Mouse (Mus musculus) embryo, embryonic 10.5 days (tissue): ENCODE measurements around the gene Suco.

Experiments
- DNase-seq: peaks from one replicate; pipeline ENCODE4 v3.0.0-alpha.2; 2015; ENCODE audit warnings: low spot score

Gene Suco

DNA sequence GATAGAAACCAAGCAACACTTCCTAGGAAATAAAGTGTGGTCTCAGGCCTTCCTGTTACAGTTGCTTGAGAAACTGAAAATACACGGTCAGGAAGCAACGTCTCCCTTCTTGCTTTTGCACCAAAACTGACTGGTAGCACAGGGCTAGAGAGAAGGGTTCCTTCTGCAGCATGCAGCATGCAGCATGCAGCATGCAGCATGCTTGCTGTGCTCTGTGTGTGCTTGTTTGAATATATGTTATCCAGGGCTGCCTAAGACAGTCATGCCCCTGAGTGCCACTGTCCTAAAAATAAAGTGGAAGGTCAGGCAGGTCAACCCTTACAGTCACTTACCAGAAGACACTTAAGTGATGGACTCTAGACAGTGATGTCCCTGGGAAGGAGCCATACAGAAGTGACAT is 17.6 kb upstream of the Suco start:
- DNase-seq: no peak

DNA sequence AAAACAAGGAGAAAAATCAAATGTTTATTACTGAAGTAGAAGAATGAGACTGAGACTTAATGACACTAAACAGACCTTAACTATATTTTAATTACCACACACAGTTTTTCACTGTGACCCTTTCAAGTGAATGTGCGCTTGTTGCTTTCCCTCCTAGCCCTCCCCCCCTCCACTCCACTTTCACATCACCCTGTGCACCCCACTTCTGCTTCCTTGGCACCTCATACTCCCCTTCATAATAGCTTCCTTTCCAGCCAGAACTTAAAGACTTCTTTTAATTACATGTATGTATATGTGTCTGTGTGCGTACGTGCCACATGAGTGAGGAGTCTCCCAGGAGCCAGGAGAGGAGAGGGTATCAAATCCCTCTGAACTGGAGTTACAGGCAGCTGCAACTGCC is 12.3 kb upstream of the Suco start:
- DNase-seq: no peak

DNA sequence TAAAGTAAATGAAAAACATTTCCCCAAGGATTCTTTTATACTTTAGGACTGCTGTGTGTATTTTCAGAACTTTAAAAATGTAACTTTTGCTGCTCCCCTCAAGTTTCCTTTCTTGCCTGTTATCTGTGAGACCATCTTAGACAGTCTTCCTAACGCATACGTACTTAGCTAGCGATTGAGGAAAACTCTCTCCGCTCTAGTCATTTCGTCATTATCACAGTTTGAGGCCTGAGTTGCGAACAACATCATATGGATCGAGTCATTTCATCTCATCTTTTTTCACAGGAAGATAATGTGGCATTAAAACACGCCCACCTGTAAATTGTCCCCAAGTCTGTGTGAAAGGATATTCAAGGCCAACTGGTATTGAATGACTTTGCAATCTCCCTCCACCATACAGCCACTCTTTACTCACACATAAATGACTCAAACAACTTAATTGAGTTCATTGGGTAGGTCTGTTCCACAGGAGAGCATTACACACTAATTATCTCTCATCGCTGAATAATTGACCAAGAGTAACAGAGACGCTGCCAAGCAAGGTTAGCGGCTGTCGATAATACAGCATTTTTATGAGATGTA is 11.3 kb upstream of the Suco start:
- no peak for DNase-seq

DNA sequence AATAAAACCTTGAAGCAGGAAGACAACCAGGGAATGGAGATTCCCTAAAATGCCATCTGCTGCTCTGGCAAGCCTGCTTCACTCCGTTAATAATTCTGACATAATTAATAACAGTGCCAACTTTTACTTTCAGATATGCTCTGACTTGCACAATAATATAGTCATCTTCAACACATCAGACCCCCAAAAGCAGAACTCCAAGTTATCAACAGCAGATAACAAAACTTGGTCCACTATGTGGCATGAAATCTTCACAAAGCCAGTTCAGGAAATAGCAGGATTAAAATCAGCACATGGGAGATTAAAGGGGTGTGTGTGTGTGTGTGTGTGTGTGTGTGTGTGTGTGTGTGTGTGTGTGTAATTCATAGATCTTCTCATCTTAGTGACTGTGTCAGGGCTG is 9.3 kb upstream of the Suco start:
- no peak for DNase-seq

DNA sequence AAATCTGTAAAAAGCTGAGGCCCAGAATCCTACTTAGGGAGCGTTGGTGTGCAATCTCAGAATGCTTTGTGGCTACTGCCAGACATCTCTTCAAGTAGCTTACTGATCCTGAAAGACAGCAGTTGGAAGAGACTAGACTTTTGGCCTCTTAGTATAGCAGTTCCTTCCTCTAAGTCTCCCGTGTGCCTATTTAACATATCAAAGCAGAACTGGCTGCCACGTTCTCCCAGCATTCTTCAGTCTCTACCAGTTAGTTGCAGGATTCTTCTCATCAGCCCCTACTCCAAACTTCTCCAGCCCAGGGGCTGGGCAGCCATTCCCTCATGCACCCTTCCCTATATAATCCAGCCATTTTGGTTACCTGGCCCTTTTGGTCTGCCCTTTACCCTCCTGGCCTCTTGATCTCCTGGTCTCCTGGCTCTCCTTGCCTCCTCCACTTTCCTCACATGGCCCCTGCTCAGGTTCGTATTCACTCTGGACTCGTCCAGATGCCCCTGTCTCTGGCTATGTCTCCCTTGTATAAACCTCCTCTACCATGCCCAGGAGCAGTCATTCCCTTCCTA is 1.2 kb upstream of the Suco start:
- DNase-seq: no peak

DNA sequence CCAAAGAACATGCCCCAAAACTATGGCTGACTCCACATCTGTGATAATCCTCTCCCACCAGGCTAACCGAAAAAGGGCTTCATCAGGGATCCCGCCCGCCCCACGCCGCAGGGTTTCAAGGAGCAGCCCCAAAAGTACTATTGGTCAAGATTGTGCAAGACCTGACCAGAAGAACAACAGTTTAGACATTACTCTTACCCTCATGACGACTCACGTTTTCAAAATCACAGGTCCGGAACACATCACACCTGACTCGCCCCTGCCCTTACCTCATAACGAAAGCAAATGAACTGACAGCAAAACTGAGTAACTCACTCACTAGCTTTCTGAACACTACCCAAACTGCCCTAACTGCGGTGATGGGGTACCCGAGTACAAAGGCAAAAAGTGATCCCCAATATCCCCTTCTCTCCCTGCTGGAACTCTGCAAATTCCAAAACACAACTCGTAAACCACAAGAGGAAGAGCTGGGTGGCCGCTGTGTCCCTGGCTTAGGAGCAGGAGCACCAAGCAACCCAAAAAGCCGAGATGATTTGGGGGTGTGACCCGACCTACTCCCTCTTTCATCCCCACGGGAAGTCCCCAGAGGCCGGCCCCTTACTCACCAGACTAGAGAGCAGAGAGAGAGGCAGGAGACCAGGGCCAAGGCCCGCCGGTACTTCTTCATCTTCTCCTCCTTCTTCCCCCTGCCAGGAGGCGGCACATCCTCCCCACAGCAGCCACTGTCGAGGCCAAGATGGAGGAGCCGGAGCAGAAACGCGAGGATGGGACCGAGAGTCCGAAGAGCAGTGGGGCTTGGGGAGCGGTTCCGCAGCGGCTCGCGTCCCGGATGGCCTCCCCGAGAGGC is 553 bp downstream of the Suco start:
- DNase-seq: peak; percentile 67

DNA sequence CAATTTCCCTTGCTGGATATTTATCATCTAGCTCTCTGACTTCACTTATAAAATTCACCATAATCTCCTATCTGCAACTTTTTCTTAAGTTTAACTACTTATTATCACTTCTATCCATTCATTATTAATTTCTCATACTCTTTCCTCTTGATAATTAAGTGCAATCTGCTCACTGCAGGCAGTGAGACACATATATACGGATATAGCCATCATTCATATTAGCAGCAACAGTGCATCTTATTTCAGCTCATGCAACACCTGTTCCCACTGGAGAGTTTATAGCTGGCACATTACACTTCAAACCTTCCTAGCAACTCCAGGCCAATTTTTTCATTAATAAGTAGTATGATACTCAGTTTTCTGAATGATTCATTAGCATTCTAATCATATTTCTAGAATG is 7.1 kb downstream of the Suco start:
- no peak for DNase-seq

DNA sequence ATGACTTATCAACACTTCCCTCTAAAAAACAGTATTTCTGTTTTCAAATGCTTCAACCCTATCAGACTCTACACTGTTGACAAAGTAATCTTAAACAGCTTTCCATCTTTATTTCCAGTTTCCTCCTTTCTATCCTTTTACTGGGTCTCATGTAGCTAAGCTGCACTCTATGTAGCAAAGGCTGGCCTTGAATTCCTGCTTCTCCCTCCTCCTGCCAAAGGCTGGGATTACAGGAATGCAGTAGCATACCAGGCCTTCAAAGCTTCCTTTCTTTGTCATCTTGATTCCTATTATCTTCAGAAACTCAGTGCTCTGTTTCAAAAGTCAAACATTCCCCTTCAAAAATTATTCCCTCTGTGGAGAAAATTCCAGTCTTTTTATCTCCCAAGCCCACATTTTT is 8.1 kb downstream of the Suco start:
- no peak for DNase-seq

DNA sequence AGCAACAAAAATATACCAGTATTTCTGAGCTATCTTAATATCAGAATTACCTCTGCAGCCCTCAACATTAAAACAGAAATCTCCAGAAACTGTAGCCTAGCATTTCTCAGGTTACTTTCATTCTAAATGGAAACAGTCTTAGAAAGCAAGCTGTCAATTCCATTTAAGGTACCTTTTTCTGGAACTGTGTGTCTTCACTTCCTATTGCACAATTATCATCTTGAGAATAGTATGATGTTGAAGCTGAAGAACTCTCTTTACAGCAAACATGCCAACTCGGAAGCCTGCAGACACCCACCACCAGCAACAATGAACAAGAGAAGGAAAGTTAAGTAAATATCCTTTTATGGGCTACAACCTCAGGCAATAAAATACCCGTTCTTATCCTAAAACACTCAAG is 12.7 kb downstream of the Suco start:
- no peak for DNase-seq

DNA sequence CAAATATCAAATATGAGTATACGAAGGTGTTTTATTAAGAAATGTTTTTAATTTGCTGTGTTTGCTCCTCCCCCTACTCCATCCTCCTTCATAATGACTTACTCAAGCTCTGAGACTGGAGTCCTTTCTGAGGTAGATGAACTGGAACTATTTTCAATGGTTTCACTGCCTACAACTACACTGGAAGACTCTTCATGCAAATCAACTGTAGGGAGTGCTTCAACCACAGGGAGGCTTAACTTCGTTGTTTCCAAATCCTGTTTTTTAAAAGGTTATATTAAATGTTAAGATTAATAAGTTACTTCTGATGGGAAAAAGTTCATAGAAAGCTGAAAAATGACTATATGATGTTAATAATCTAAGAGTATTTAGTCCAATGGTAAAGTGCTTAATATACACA is 17.2 kb downstream of the Suco start:
- DNase-seq: no peak

DNA sequence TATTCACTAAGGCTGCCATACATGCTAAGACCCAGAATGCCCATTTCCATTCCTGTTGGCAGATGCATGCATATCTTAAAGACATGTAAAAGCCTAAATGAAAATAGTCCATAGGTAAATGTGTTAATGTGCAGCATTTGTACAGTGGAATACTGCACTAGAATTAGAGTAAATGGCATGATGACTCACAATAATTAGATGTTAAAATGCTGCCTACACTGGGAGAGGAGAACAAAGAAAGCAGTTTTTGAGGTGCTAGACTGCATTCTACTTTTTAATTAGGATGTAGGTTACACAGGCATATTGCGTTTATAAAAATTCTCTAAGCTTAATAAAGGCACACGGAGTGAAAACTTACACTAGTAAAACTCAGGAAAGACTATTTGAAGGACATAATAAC is 49.8 kb downstream of the Suco start:
- DNase-seq: no peak

DNA sequence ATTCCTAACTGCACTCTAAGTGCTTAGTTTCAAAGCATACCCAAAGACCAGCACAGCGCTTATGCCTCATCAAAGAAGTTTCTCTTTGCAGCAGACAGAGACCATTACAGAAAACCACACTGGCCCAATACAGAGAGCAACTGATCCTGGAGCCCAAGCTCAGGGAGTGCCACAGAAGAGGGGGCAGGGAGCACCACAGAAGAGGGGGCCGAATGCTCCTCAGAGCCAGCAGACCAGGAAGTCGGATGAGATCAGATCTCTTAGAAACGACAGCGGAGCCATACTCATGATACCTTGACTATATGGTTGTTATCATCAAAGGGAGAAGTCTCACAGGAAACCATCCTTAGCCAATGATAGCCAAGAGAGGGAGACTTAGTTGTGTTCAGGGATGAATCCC is 67.1 kb downstream of the Suco start:
- DNase-seq: no peak

DNA sequence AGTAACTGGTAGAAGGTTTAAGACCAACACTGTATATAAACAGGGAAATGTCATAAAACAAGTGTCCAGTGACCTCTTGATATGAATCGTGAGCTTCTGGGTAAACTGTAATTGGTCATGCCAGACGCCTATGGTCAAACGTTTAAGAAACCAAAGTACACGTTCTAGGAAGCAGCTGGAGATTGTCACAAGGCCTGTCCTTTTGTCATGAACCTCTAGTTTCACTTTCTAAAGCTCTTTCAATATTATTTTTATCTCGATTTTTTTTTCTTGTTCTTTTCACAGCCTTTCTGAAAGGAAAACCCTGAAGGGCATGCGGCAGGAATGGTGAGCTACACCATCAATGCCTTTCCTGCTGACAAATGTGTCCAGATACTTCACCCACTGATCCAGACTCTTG is 67.5 kb downstream of the Suco start:
- no peak for DNase-seq

DNA sequence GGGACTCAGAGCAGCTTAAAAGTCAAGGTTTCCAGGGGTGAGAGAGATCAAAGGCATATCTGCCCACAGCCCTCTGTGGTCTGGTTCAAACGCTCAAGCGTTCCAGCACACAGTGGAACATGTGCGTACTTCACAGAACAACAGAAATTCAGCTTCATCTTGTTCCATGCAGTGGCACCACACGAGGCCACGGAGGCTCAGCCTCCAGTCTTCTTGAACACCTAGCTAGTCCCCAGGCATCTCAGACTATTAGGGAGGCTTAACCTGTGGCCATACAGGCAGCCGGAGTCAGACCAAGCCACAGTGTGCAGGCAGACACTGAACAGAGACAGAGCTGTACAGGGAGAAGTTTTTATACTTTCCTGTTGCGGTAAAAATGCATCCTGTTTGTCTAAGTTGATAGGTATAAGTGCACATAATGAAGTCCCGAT is 71.9 kb downstream of the Suco start:
- no peak for DNase-seq

DNA sequence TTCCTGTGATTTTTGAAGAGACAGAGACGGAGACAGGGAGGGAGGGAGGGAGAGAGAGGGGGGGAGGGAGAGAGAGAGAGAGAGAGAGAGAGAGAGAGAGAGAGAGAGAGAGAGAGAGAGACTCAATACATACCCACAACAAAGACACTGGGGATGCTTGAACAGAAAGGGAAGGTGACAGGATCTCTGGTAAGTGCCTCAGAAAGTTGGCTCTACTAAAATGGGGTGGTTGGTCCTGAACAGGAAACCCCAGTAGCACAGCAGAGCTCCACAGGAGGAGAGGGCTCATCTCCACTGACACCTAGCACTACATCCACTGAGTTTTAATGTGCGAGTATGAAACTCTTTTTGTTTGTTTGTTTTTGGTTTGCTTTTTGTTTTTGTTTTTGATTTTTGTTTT is 75.2 kb downstream of the Suco start:
- DNase-seq: no peak

DNA sequence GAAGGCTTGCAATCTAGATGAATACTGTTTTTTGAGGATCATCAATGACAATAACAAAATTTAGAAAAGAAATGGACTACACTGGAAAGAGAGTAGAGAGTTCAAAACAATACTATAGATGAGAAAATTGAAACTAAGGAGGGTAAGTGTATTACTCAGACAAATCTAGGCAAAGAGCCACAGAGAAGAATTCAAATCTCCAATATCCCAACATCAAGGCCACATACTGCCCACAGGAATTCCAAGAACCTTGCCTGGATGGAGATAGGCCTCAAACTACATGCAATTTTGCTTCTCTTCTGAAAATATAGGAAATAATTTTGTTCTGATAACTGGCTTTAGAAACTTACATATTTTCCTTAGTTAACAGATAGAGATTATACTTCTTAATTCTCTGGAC is 76.2 kb downstream of the Suco start:
- no peak for DNase-seq

DNA sequence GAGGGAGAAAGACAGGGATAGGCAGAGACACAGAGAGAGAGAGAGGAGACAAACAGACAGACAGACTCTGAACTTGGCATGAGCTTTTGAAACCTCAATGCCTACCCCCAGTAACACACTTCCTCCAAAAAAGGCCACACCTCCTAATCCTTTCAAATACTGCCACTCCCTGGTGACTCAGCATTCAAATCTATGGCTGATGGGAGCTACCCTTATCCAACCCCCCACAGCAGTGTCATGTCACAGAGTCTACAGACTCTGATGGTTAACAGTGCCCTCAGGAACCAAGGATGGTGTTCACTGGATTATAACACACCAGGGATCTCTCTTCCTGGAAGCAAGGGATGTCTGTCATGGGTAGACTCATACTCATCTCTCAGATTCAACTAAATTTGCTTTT is 76.7 kb downstream of the Suco start:
- DNase-seq: no peak

DNA sequence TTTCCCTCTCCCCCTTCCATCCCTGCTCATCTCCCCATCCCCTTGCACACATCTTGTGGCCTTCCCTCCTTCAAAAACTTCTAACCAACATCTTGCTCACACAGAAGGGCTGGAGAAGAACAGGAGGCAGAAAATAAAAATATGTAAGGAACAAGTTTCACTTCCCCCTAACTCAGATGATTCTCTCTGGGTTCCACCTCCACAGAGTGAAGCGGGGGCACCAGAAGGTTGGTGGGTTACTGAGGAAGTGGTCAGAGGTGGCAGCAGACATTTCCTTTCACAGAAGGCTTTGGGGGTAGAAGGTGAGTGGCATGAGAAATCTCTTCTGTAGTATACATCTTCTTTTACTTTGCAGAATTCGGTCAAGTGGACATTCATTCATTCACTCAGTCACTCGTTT is 77.6 kb downstream of the Suco start:
- DNase-seq: no peak

DNA sequence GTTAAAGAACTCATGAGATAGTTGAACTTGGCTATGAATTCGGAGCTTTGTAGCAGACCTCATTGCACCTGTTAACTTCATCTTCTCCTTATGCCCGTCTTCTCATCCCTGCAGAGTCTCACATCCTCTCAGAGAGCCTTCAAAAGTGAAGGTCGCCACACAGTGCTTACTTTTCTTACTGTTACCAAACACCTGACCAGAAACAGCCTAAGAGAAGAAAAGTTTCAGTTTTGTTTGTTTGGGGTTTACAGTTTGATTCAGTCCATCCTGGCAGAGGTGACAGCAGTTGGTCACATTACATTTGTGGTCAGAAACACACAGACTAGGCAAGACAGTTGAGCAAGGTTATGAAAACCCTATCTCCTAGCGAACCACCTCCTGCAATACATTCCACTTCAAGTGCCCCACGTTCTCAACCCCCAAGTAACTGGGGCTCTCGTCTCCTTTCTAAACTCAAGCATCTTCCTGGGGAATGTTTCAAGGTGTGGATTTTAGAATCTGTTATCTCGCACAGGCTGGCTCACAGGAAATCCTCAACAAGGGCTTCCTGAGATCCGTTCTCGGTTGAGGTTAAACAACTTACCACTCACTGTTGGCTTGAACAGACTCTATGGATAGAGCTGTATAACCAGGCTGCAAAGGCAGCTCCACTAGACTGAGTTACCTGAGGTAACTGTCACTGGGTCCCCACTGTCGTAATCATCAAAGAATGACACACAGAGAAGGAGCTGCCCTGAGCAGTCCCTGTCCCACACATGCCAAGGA is 81.9 kb downstream of the Suco start:
- DNase-seq: no peak

DNA sequence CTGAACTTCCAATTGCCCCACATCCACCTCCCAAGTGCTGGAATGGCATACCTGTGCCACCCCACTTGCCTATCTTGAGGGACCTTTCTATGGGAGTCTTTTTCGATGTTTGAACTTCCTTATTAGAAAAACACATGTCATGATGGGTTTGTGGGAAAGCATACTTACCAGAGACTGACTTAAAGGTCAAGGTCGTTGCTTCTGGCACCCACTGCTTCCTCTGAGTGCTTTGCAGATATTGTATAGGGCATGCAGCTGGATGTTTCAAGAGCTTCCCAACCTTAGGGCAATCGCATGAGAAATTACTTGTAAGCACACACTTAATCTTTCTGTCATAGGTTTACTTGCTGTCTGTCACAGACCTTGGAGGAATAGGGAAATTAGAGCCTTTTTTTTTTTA is 83.2 kb downstream of the Suco start:
- no peak for DNase-seq

DNA sequence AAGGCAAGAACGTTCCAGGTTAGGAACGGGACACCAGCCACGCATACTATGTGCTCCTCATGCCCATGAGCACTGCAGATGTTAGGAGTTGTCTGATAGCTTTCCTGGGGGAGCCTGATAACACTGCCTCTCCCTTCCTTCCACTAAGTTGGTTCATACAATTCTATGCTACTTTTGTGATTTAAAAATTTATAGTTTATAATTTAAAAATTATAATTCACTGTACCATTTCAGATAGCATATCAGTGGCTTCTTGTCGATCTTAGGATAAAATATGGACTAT is 83.9 kb downstream of the Suco start:
- DNase-seq: no peak

DNA sequence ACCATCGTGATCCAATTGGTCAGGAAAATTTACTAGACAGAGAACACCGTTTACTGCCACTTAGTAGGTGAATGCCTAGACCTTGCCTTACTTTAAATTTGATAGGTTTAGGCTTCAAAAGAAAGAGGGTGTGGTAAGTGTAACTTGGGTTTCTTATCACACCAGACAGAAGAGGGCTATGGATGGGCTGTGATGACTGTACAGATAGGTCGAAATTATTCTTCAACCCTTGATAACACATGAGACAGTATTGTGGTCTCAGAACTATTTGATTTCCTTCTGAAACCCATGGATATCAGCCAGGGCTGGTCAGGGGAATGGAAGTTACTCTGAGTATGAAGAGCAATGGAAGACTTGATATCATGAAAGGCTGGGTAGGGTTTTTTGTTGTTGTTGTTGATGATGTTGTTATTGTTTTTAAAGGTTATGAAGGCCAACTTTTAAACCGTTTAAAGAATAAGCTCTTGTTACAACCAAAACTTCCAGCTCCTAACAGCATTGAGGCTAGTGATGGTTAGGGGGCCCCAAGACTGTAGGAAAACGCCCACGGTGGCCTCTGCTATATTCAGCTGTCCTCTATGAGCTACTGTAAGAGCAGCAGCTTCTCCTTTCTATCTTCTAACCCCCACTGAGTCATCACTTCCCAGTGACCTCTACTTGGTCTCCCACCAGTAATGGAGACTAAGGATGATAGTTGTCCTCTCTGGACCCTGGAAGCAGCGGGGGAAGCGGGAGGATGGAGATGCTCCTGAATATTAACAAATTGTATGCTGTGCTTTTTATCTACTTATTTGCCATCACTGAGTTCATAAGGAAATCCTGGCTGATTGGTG is 84.4 kb downstream of the Suco start:
- DNase-seq: no peak
